Mouse (Mus musculus) urinary bladder, adult 2 months (tissue): Measurements from ENCODE around the gene Npy4r. TPM values are rescaled to one million over a fixed set of nuclear protein-coding genes. Genes with fewer than 3 reads are reported as not detected.

ENCODE experiments used
- DNase-seq: peaks from one replicate; pipeline ENCODE4 v3.0.0; 2022; ENCODE audit warnings: low spot score
- polyA plus RNA-seq: library from polyadenylated mRNA; depleted of rRNA; stranded (reverse); fragments of >200 nt; gene quantifications from 2 replicates; pipeline ENCODE4 v1.2.3, GENCODE M21; 2012; rRNA removed

Gene Npy4r
- polyA plus RNA-seq, 1 experiment: 25.1 TPM

DNA sequence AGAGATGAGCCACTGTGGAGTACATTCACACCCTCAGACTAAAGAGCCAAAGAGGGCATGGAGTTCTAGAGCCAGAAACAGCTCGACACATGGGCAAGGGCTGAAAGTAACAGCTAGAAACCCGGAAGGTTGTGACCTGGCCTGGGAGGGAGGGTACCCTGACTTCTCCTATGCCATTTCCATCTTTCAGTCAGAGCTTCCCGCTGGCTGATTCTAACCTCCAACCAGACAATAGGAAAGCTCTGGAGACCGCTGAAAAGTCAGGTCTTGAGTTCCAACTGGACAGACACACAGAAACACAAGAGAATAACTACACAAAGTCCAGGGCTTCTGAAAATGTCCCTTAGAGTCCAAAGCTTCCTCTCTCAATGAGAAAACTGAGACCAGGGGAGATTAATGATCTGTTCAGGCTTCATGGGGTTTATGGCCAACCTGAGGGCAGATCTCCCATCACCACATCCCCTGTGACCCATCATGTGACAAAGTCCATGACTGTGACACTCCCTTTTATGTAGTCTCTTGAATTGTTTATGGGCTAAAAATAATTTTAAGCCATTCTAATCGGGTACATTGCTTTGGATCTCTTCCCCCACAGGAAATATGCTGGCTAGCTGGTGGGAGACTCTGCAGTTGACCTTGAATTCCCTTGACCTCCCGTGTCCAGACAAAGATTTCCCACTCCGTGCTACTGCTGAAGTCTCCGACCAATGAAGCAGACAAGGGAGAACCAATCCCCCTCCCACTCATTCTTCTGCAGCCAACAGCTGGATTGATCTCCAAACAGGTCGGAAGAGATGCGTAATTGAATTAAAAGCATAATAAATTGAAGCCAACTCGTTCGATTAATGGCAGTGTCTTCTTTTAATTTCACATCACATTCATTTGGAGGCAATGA lies 32.0 kb downstream of the Npy4r start:
- no peak for DNase-seq

- DNase-seq: no peak
These were observed 33.1 kb downstream of the Npy4r start for GRCm38 (mm10) chr14:34119046-34119723.

- DNase-seq: no peak
These were observed 38.0 kb downstream of the Npy4r start for GRCm38 (mm10) chr14:34114311-34114710.

GRCm38 (mm10) chr14:34107594-34107993 lies 44.7 kb downstream of the Npy4r start:
- no peak for DNase-seq

DNA sequence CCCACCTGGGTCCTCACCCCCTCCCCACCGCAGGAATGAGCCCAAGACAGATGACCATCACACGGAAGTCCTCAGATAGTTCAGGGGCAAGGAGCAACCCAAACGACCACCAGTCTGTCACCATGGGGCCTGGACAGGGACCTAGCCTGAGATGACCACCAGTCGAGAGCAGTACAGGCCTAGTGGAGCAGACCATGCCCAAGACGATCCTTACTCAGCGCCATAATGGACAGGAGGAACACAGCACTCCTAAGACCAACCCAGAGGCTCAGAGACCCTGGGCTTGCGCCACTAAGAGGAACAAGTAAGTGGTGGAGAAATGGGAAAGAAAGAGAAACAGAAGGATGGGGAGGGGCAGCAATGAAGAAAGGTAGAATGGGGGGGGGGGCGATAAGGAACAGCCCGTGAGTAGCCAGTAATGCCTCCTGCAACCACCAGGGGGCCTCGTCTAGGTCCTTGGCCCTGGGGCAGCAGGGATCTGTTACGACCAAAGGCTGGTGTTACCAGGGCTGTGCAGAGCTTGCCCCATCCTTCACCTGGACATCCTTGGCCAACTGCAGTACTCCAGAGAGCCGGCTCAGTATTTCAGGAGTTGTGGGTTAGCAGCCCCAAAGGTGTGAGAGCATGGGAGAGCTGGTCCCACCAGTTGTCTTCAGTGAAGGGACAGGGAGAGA lies 45.8 kb downstream of the Npy4r start:
- DNase-seq: peak; percentile 41

GRCm38 (mm10) chr14:34104892-34105291 lies 47.4 kb downstream of the Npy4r start:
- peak; percentile 69 for DNase-seq

GRCm38 (mm10) chr14:34103855-34104254 lies 48.4 kb downstream of the Npy4r start:
- no peak for DNase-seq

DNA sequence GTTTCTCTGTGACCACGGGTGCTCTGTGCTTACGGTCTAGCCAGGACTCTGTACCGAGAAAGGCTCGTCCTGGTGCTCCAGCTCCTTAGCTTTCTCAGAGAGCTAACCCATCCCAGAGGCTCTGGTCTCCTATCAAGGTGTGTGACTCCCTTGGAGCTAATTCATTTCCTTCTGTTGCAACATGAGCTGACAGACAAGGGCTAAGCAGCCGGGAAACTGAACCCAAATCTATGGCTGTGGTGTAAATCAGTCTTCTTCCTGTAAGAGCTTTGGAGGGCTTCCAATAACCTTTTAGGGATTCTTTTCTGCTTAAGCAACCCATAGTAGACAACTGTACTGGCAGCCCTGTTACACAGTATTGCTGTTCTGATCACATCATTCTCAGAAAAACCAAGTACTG lies 49.7 kb downstream of the Npy4r start, which contains the start of gene A630023A22Rik:
Gene A630023A22Rik, minus strand, starts transcription at position 154 of the 400 bp plus-strand sequence.
- DNase-seq: peak; percentile 22

DNA sequence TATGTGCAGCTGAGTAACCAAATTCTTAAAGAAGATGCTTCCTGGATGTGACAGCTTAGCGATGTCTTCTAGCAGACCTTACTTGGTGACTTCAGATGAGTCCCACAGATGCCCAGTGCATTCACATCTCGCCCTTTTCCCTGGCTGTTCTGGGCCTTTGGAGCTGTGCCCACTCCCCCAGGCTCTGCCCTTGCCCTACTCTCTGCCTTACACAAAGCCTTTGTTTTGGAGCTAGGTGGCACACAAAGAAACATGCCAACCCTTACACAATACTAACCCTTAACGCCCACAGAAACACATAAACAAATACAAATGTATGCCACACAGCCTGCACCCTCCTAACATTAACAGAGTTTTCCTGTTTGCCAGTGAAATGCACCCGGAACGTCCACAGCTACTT lies 56.1 kb downstream of the Npy4r start:
- DNase-seq: peak; percentile 5

Other genes with a start within 250 kb of the Npy4r start
- gene Gdf10, start 228.9 kb downstream of the Npy4r start, polyA plus RNA-seq: 14.3 and 18.6 TPM in 2 replicates
- gene Gdf2, start 211.4 kb downstream of the Npy4r start, polyA plus RNA-seq: not detected in 2 replicates
- gene Rbp3, start 198.5 kb downstream of the Npy4r start, polyA plus RNA-seq: not detected in 2 replicates
- gene Zfp488, start 173.7 kb downstream of the Npy4r start, polyA plus RNA-seq: 0.44 and 0.46 TPM in 2 replicates
- 0.32 and 0.38 TPM in 2 replicates for gene Gm30083, start 137.3 kb downstream of the Npy4r start, polyA plus RNA-seq
- 0.03 and 0.12 TPM in 2 replicates for gene Gm5460, start 135.7 kb downstream of the Npy4r start, polyA plus RNA-seq
- gene Antxrl, start 99.8 kb downstream of the Npy4r start, polyA plus RNA-seq: not detected in 2 replicates
- 39.5 and 42.4 TPM in 2 replicates for gene Anxa8, start 66.5 kb downstream of the Npy4r start, polyA plus RNA-seq
- 12.5 and 14.3 TPM in 2 replicates for gene A630023A22Rik, start 49.7 kb downstream of the Npy4r start, polyA plus RNA-seq
- gene Gprin2, start 49.2 kb upstream of the Npy4r start, polyA plus RNA-seq: 0.30 and 0.72 TPM in 2 replicates
- 10.6 and 13.7 TPM in 2 replicates for gene Syt15, start 67.1 kb upstream of the Npy4r start, polyA plus RNA-seq
- gene Shld2, start 158.0 kb upstream of the Npy4r start, polyA plus RNA-seq: 3.9 and 5.0 TPM in 2 replicates
- 115 and 123 TPM in 2 replicates for gene Glud1, start 158.2 kb upstream of the Npy4r start, polyA plus RNA-seq
- gene Fam25c, start 202.9 kb upstream of the Npy4r start, polyA plus RNA-seq: 714 and 1,004 TPM in 2 replicates
- 35.6 and 50.1 TPM in 2 replicates for gene Sncg, start 222.3 kb upstream of the Npy4r start, polyA plus RNA-seq
- 8.0 and 14.0 TPM in 2 replicates for gene Mmrn2, start 223.0 kb upstream of the Npy4r start, polyA plus RNA-seq